Mouse (Mus musculus): ENCODE measurements around the gene Tspo. TPM values are rescaled to one million over a fixed set of nuclear protein-coding genes. Genes with fewer than 3 reads are reported as not detected.

Tspo gene
- polyA plus RNA-seq, 1 experiment, result 123 TPM

- peak overlapping the region; percentile 21; the same call in 1 of the 2 replicates for H3K27ac ChIP-seq (ENCODE audit: insufficient read depth, low read length)
- no peak for TF ChIP-seq CTCF (IDR thresholded peaks at IDR 0.05; ENCODE audit: borderline replicate concordance, insufficient read depth, low read length)
- TF ChIP-seq POLR2A (IDR thresholded peaks at IDR 0.05; ENCODE audit: low read depth, low read length), result no peak
- H3K4me1 ChIP-seq (ENCODE audit: control insufficient read depth, insufficient read depth, low read length), result peaks cover 3% of the 10 kb centered on the region
- peak overlapping the region; percentile 93 for H3K4me3 ChIP-seq (ENCODE audit: insufficient read depth, low read length)
Measured at GRCm38 (mm10) chr15:83593189-83593585, 29.8 kb downstream of the Tspo start.

DNA sequence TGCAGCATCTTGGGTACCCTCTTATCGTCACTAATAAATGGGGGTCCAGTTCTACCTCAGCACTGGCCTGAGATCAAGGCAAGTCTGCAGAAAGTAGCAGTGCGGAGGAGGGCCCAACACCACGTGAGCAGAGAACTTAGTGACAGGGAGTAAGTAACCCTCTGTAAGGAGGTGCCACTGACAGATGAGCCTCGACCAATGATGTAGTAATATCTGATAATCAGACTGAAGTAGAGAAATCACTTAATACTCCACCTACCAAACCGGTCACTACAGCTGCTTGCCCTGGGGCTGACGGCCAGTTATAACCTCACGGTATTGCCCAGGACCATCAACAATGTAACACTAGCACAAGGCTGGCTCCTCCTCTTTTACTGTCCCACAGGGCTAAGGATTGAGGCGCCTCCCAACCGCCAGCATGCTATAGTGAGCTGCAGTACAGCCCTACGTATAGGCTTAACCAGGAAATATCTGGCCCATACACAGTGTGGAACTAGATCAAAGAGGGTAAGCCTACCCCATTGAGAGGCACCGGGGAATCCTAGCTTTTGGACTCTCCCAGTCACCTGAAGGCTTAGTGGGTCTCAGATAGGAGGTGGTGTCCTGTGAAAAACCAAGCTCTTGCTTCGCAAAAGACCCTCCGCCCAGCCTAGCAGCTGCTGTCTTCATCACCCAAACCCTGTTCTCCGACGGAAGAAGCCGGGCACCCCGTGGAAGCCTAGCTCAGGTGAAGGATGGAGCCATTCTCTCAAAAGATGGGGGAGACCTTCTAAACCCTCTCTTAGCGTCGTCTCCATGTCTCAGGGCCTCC, 30.5 kb downstream of the Tspo start:
- peak overlapping the region; percentile 34; the same call in 1 of the 2 replicates for H3K27ac ChIP-seq (ENCODE audit: insufficient read depth, low read length)
- TF ChIP-seq CTCF (IDR thresholded peaks at IDR 0.05; ENCODE audit: borderline replicate concordance, insufficient read depth, low read length), result no peak
- TF ChIP-seq POLR2A (IDR thresholded peaks at IDR 0.05; ENCODE audit: low read depth, low read length), result peak; percentile 47
- peak overlapping the region; percentile 93 for H3K4me3 ChIP-seq (ENCODE audit: insufficient read depth, low read length)
- H3K4me1 ChIP-seq (ENCODE audit: control insufficient read depth, insufficient read depth, low read length), result peaks cover 3% of the 10 kb centered on the region

GRCm38 (mm10) chr15:83594513-83595363, 31.3 kb downstream of the Tspo start, which contains the start of gene Ttll12:
TSS of gene Ttll12 (minus strand) at chr15:83595157.
- peaks cover 3% of the 10 kb centered on the region for H3K4me1 ChIP-seq (ENCODE audit: control insufficient read depth, insufficient read depth, low read length)
- peak within 1 kb of the TSS; percentile 93 for H3K4me3 ChIP-seq (ENCODE audit: insufficient read depth, low read length)
- peak within 1 kb of the TSS; percentile 34; the same call in 1 of the 2 replicates for H3K27ac ChIP-seq (ENCODE audit: insufficient read depth, low read length)
- peak; percentile 83 for TF ChIP-seq POLR2A (IDR thresholded peaks at IDR 0.05; ENCODE audit: low read depth, low read length)
- TF ChIP-seq CTCF (IDR thresholded peaks at IDR 0.05; ENCODE audit: borderline replicate concordance, insufficient read depth, low read length), result no peak

GRCm38 (mm10) chr15:83595364-83595711, 31.9 kb downstream of the Tspo start:
- H3K4me3 ChIP-seq (ENCODE audit: insufficient read depth, low read length), result peak overlapping the region; percentile 40
- H3K27ac ChIP-seq (ENCODE audit: insufficient read depth, low read length), result no peak overlapping the region
- no peak for TF ChIP-seq CTCF (IDR thresholded peaks at IDR 0.05; ENCODE audit: borderline replicate concordance, insufficient read depth, low read length)
- no peak for TF ChIP-seq POLR2A (IDR thresholded peaks at IDR 0.05; ENCODE audit: low read depth, low read length)
- peaks cover 3% of the 10 kb centered on the region for H3K4me1 ChIP-seq (ENCODE audit: control insufficient read depth, insufficient read depth, low read length)

DNA sequence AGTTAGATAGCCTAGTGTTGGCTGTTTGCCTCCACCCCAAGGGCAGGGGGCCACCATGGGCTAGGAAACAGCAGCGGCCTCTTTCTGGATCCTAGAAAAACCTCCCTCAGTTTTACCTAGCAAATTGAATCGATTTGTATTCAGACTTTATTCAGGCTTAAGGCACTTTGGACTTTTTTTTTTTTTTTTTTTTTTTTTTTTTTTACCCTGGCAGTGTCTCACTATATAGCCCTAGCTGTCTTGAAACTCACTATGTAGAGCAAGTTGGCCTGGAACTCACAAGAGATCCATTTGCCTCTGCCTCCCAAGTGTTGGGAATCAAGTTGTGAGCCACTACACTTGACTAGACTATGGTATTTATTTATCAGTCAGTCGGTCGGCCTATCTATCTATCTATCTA, 33.4 kb downstream of the Tspo start:
- Histone ChIP-seq H3K4me1 (ENCODE audit: control insufficient read depth, insufficient read depth, low read length) (peaks cover 3% of the 10 kb centered on the region), H3K27ac (ENCODE audit: insufficient read depth, low read length) (no peak overlapping the region), H3K4me3 (ENCODE audit: insufficient read depth, low read length) (no peak overlapping the region)
- TF ChIP-seq POLR2A (IDR thresholded peaks at IDR 0.05; ENCODE audit: low read depth, low read length) (no peak), CTCF (IDR thresholded peaks at IDR 0.05; ENCODE audit: borderline replicate concordance, insufficient read depth, low read length) (no peak)

DNA sequence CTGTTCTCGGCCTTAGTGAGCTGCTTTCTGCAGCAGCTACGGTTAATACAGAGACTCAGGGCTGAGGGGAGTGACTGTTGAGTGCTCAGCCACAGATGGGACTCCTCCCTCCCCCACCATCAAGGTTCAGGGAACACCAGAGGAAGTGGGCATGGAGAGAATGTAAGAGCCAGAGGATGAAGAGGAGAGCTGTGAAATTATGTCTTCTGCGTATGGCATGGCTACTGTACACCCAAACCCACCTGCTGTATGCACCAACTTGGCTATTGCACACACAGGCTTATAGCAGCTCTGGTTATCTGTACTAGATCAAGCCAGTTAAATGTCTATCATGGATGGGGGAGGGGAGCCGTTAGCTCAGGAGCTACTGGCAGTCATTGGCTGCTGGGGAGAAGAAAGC, 37.8 kb downstream of the Tspo start:
- Histone ChIP-seq H3K27ac (ENCODE audit: insufficient read depth, low read length) (no peak overlapping the region), H3K4me1 (ENCODE audit: control insufficient read depth, insufficient read depth, low read length) (no peaks in the 10 kb centered on the region), H3K4me3 (ENCODE audit: insufficient read depth, low read length) (no peak overlapping the region)
- TF ChIP-seq POLR2A (IDR thresholded peaks at IDR 0.05; ENCODE audit: low read depth, low read length) (no peak), CTCF (IDR thresholded peaks at IDR 0.05; ENCODE audit: borderline replicate concordance, insufficient read depth, low read length) (no peak)

DNA sequence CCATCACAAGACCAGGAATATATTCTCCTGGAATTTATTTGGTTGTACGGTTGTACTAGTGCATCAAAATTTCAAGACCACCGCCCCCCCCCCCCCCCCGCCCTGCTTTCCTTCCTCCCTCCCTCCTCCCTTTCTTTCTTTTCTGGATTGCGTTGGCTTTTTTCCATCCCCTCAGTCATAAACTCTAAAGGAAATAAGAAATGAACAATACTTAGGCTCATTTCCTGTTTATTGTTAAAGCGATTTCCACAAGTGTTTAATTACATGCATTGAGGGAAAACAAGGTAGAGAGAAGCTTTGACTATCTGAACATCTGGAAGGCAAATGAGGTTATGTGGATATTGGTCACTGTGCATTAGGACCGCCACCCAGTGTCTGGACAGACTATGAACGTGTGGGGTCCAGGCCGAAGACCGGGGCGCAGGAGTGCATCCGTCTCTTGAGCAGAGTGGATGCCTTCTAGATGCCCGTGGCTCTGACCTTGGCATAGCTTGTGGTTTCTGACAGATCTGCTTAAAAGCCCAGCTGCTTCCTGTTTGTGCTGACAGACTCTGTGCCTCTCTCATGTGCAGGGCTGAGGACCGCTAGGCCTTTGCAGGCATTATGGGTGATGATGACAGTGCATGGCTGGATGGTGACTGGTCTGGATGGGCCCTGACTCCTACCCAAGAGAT, 39.1 kb downstream of the Tspo start:
- H3K4me3 ChIP-seq (ENCODE audit: insufficient read depth, low read length), result no peak overlapping the region
- no peak for TF ChIP-seq CTCF (IDR thresholded peaks at IDR 0.05; ENCODE audit: borderline replicate concordance, insufficient read depth, low read length)
- TF ChIP-seq POLR2A (IDR thresholded peaks at IDR 0.05; ENCODE audit: low read depth, low read length), result no peak
- H3K27ac ChIP-seq (ENCODE audit: insufficient read depth, low read length), result no peak overlapping the region
- no peaks in the 10 kb centered on the region for H3K4me1 ChIP-seq (ENCODE audit: control insufficient read depth, insufficient read depth, low read length)

DNA sequence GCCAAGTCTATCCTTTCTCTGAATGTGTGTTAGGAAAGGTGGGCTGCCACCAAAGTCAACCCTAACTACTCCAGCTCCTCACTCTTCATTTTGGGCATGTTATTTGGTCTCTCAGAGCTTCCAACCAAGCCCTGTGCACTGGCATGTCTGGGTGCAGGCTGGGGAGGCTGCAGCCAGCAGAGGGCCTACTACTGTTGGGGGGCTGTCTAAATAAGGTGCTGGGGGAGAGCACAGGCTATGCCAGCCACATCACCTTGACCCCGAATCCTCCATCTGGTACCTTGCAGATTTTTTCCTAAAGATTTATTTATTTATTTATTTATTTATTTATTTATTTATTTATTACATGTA, 39.6 kb downstream of the Tspo start:
- Histone ChIP-seq H3K4me3 (ENCODE audit: insufficient read depth, low read length) (no peak overlapping the region), H3K27ac (ENCODE audit: insufficient read depth, low read length) (no peak overlapping the region), H3K4me1 (ENCODE audit: control insufficient read depth, insufficient read depth, low read length) (no peaks in the 10 kb centered on the region)
- TF ChIP-seq CTCF (IDR thresholded peaks at IDR 0.05; ENCODE audit: borderline replicate concordance, insufficient read depth, low read length) (no peak), POLR2A (IDR thresholded peaks at IDR 0.05; ENCODE audit: low read depth, low read length) (no peak)

- no peak for TF ChIP-seq POLR2A (IDR thresholded peaks at IDR 0.05; ENCODE audit: low read depth, low read length)
- TF ChIP-seq CTCF (IDR thresholded peaks at IDR 0.05; ENCODE audit: borderline replicate concordance, insufficient read depth, low read length), result no peak
- H3K4me1 ChIP-seq (ENCODE audit: control insufficient read depth, insufficient read depth, low read length), result no peaks in the 10 kb centered on the region
- H3K27ac ChIP-seq (ENCODE audit: insufficient read depth, low read length), result no peak overlapping the region
- no peak overlapping the region for H3K4me3 ChIP-seq (ENCODE audit: insufficient read depth, low read length)
Measured at GRCm38 (mm10) chr15:83603426-83603825, 40.0 kb downstream of the Tspo start.

Measured in embryonic fibroblast, embryonic 13.5 days (primary cell).